Mouse (Mus musculus): ENCODE measurements around the gene Mccc2. TPM values are rescaled to one million over a fixed set of nuclear protein-coding genes. Genes with fewer than 3 reads are reported as not detected.
A peak's percentile ranks its signal among the peaks of the same experiment; 100 is the strongest.

Mccc2 gene
- polyA plus RNA-seq, 1 experiment from 2014 or later = 35.5 TPM

- Histone ChIP-seq H3K27me3 (ENCODE audit: control insufficient read depth, insufficient read depth, low read length) (no peaks in the 10 kb centered on the region), H3K36me3 (ENCODE audit: control insufficient read depth, insufficient read depth, low read length) (0 out of 2 replicates have a peak, but pooled peaks cover 2% of the 10 kb centered on the region), H3K4me3 (ENCODE audit: low read depth, low read length) (no peak overlapping the region)
Observed at GRCm38 (mm10) chr13:99954902-99955590, 60.4 kb downstream of the Mccc2 start.

GRCm38 (mm10) chr13:99947417-99947816 lies 68.0 kb downstream of the Mccc2 start:
- Histone ChIP-seq H3K36me3 (ENCODE audit: control insufficient read depth, insufficient read depth, low read length) (no peaks in the 10 kb centered on the region), H3K4me1 (ENCODE audit: control insufficient read depth, insufficient read depth, low read length) (no peaks in the 10 kb centered on the region), H3K4me2 (no peak overlapping the region), H3K27ac (ENCODE audit: low read depth, low read length) (no peak overlapping the region), H3K27me3 (ENCODE audit: control insufficient read depth, insufficient read depth, low read length) (no peaks in the 10 kb centered on the region), H3K4me3 (ENCODE audit: low read depth, low read length) (no peak overlapping the region), H3K9ac (ENCODE audit: low read length) (no peak overlapping the region), H3K9me3 (ENCODE audit: control insufficient read depth, low read length) (no peaks in the 10 kb centered on the region)
- ATAC-seq (ENCODE audit: low FRiP score) (no peak), DNase-seq (ENCODE audit: low spot score, missing footprints) (no peak)
- 86% methylated on average over 4 of the region's 4 CpGs for WGBS

More at GRCm38 (mm10) chr13:99954902-99955590, 60.4 kb downstream of the Mccc2 start:
- no peak overlapping the region for H3K27ac ChIP-seq (ENCODE audit: low read depth, low read length)
- no peaks in the 10 kb centered on the region for H3K4me1 ChIP-seq (ENCODE audit: control insufficient read depth, insufficient read depth, low read length)
- DNase-seq (ENCODE audit: low spot score, missing footprints) (no peak), ATAC-seq (ENCODE audit: low FRiP score) (no peak)
- H3K9me3 ChIP-seq (ENCODE audit: control insufficient read depth, low read length) = peaks cover 3% of the 10 kb centered on the region; the same call in 1 of the 2 replicates
- no peak overlapping the region for H3K4me2 ChIP-seq
- no peak overlapping the region for H3K9ac ChIP-seq (ENCODE audit: low read length)
- WGBS = 95% methylated on average over 5 of the region's 5 CpGs

DNA sequence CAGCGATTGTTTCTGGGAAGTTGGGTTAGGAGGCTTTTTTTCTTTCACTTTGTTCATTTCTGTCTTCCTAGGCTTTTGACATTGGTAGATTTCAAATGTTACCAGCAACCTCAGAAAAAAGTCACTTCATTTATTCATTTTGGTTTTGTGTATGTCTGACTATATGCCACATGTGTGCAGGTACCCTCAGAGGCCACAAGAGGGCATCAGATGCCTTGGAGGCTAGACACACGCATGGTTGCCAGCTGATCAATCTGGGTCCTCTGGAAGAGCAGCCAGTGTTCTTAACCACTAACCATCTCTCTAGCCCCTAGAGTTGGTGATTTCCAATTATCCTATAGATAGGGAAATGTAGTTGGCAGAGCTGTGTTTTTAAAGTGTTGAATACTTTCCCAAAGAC lies 71.9 kb downstream of the Mccc2 start:
- Histone ChIP-seq H3K4me2 (no peak overlapping the region), H3K9me3 (ENCODE audit: control insufficient read depth, low read length) (no peaks in the 10 kb centered on the region), H3K4me1 (ENCODE audit: control insufficient read depth, insufficient read depth, low read length) (0 out of 2 replicates have a peak, but pooled peaks cover 2% of the 10 kb centered on the region), H3K4me3 (ENCODE audit: low read depth, low read length) (no peak overlapping the region), H3K27me3 (ENCODE audit: control insufficient read depth, insufficient read depth, low read length) (no peaks in the 10 kb centered on the region), H3K9ac (ENCODE audit: low read length) (no peak overlapping the region), H3K36me3 (ENCODE audit: control insufficient read depth, insufficient read depth, low read length) (no peaks in the 10 kb centered on the region), H3K27ac (ENCODE audit: low read depth, low read length) (no peak overlapping the region)
- WGBS = 90% methylated on average over 2 of the region's 2 CpGs
- DNase-seq (ENCODE audit: low spot score, missing footprints) = no peak
- no peak for ATAC-seq (ENCODE audit: low FRiP score)

GRCm38 (mm10) chr13:99940601-99941000 lies 74.8 kb downstream of the Mccc2 start:
- no peaks in the 10 kb centered on the region for H3K36me3 ChIP-seq (ENCODE audit: control insufficient read depth, insufficient read depth, low read length)
- no peaks in the 10 kb centered on the region for H3K27me3 ChIP-seq (ENCODE audit: control insufficient read depth, insufficient read depth, low read length)
- H3K4me2 ChIP-seq = no peak overlapping the region
- H3K27ac ChIP-seq (ENCODE audit: low read depth, low read length) = no peak overlapping the region
- peak; percentile 96 for ATAC-seq (ENCODE audit: low FRiP score)
- no peak overlapping the region for H3K4me3 ChIP-seq (ENCODE audit: low read depth, low read length)
- 0 out of 2 replicates have a peak, but pooled peaks cover 2% of the 10 kb centered on the region for H3K4me1 ChIP-seq (ENCODE audit: control insufficient read depth, insufficient read depth, low read length)
- DNase-seq (ENCODE audit: low spot score, missing footprints) = peak; percentile 91
- no peak overlapping the region for H3K9ac ChIP-seq (ENCODE audit: low read length)
- WGBS = 21% methylated on average over 2 of the region's 2 CpGs
- no peaks in the 10 kb centered on the region for H3K9me3 ChIP-seq (ENCODE audit: control insufficient read depth, low read length)

DNA sequence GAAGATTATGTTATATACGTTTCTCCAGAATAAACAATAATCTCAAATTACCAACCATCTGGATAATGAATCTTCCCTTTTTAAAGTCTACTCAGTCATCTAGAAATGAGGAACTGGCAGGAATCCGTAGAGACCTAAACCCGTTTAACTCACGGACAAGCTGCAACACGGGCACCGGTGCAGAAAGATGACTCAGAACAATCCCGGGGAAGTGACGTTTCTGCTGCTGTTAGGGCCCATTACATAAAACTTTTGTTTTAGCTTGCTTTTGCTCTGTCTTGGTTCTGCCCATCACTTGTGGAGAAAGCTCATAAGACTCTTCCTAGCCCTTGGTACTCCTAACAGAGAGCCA lies 76.1 kb downstream of the Mccc2 start:
- DNase-seq (ENCODE audit: low spot score, missing footprints) (no peak), ATAC-seq (ENCODE audit: low FRiP score) (no peak)
- Histone ChIP-seq H3K4me1 (ENCODE audit: control insufficient read depth, insufficient read depth, low read length) (0 out of 2 replicates have a peak, but pooled peaks cover 2% of the 10 kb centered on the region), H3K4me2 (no peak overlapping the region), H3K27ac (ENCODE audit: low read depth, low read length) (no peak overlapping the region), H3K9ac (ENCODE audit: low read length) (no peak overlapping the region), H3K36me3 (ENCODE audit: control insufficient read depth, insufficient read depth, low read length) (no peaks in the 10 kb centered on the region), H3K9me3 (ENCODE audit: control insufficient read depth, low read length) (no peaks in the 10 kb centered on the region), H3K27me3 (ENCODE audit: control insufficient read depth, insufficient read depth, low read length) (no peaks in the 10 kb centered on the region), H3K4me3 (ENCODE audit: low read depth, low read length) (no peak overlapping the region)
- WGBS = 67% methylated on average over 8 of the region's 8 CpGs

GRCm38 (mm10) chr13:99938606-99939319 lies 76.7 kb downstream of the Mccc2 start:
- no peaks in the 10 kb centered on the region for H3K27me3 ChIP-seq (ENCODE audit: control insufficient read depth, insufficient read depth, low read length)
- no peaks in the 10 kb centered on the region for H3K36me3 ChIP-seq (ENCODE audit: control insufficient read depth, insufficient read depth, low read length)
- no peak overlapping the region for H3K9ac ChIP-seq (ENCODE audit: low read length)
- no peak for DNase-seq (ENCODE audit: low spot score, missing footprints)
- 78% methylated on average over 10 of the region's 10 CpGs for WGBS
- no peaks in the 10 kb centered on the region for H3K9me3 ChIP-seq (ENCODE audit: control insufficient read depth, low read length)
- H3K27ac ChIP-seq (ENCODE audit: low read depth, low read length) = no peak overlapping the region
- H3K4me3 ChIP-seq (ENCODE audit: low read depth, low read length) = no peak overlapping the region
- H3K4me1 ChIP-seq (ENCODE audit: control insufficient read depth, insufficient read depth, low read length) = 0 out of 2 replicates have a peak, but pooled peaks cover 2% of the 10 kb centered on the region
- H3K4me2 ChIP-seq = no peak overlapping the region
- ATAC-seq (ENCODE audit: low FRiP score) = no peak

DNA sequence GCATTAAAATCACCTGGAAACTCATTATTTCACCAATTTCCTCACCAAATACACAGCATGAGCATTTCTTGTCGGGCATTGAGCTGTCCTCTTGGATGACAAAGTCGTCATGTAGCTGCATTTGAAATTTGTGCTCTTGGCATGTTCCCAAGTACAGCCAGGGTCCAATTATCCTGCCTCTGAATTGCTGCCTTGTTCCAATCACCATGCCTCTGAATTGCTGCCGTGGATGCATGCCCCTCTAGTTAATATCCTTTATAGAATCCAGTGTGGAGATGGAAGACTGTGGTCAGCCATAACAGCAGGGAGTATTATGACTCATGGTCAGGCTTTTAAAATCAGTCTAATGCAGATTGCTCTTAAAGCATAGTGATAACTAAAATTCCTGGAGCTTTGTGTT lies 77.7 kb downstream of the Mccc2 start:
- 77% methylated on average over 3 of the region's 3 CpGs for WGBS
- Histone ChIP-seq H3K36me3 (ENCODE audit: control insufficient read depth, insufficient read depth, low read length) (no peaks in the 10 kb centered on the region), H3K27ac (ENCODE audit: low read depth, low read length) (no peak overlapping the region), H3K4me1 (ENCODE audit: control insufficient read depth, insufficient read depth, low read length) (0 out of 2 replicates have a peak, but pooled peaks cover 2% of the 10 kb centered on the region), H3K4me3 (ENCODE audit: low read depth, low read length) (no peak overlapping the region), H3K9ac (ENCODE audit: low read length) (no peak overlapping the region), H3K9me3 (ENCODE audit: control insufficient read depth, low read length) (no peaks in the 10 kb centered on the region), H3K27me3 (ENCODE audit: control insufficient read depth, insufficient read depth, low read length) (no peaks in the 10 kb centered on the region), H3K4me2 (no peak overlapping the region)
- DNase-seq (ENCODE audit: low spot score, missing footprints) (no peak), ATAC-seq (ENCODE audit: low FRiP score) (no peak)

DNA sequence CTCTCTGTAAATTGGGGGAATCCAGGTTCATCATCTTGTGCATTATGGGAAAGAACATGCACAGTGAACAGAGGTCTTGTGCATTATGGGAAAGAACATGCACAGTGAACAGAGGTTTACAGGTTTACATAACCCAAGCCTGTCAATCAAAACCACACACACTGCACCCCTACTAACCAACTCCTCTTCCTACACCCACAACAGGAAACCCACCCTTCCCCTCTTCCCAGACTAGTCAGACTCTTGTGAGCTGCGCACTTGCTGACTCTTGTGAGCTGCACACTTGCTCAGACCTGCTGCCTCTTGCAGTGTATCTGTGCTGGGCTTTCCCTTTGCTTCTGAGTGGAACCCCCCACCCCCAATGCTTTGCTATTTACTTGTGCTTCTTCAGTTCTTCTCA lies 83.0 kb downstream of the Mccc2 start:
- Histone ChIP-seq H3K4me1 (ENCODE audit: control insufficient read depth, insufficient read depth, low read length) (no peaks in the 10 kb centered on the region), H3K9me3 (ENCODE audit: control insufficient read depth, low read length) (no peaks in the 10 kb centered on the region), H3K4me3 (ENCODE audit: low read depth, low read length) (no peak overlapping the region), H3K36me3 (ENCODE audit: control insufficient read depth, insufficient read depth, low read length) (no peaks in the 10 kb centered on the region), H3K27me3 (ENCODE audit: control insufficient read depth, insufficient read depth, low read length) (no peaks in the 10 kb centered on the region), H3K4me2 (no peak overlapping the region), H3K9ac (ENCODE audit: low read length) (no peak overlapping the region), H3K27ac (ENCODE audit: low read depth, low read length) (no peak overlapping the region)
- ATAC-seq (ENCODE audit: low FRiP score) = no peak
- 86% methylated on average over 1 of the region's 1 CpGs for WGBS
- no peak for DNase-seq (ENCODE audit: low spot score, missing footprints)

- Histone ChIP-seq H3K4me3 (ENCODE audit: low read depth, low read length) (no peak overlapping the region), H3K27me3 (ENCODE audit: control insufficient read depth, insufficient read depth, low read length) (no peaks in the 10 kb centered on the region), H3K4me1 (ENCODE audit: control insufficient read depth, insufficient read depth, low read length) (no peaks in the 10 kb centered on the region), H3K36me3 (ENCODE audit: control insufficient read depth, insufficient read depth, low read length) (no peaks in the 10 kb centered on the region), H3K9me3 (ENCODE audit: control insufficient read depth, low read length) (no peaks in the 10 kb centered on the region), H3K9ac (ENCODE audit: low read length) (no peak overlapping the region), H3K4me2 (no peak overlapping the region), H3K27ac (ENCODE audit: low read depth, low read length) (no peak overlapping the region)
- 91% methylated on average over 6 of the region's 6 CpGs for WGBS
- no peak for DNase-seq (ENCODE audit: low spot score, missing footprints)
- no peak for ATAC-seq (ENCODE audit: low FRiP score)
Observed at GRCm38 (mm10) chr13:99931502-99931901, 83.9 kb downstream of the Mccc2 start.
